Mouse (Mus musculus): Measurements from ENCODE around the gene Srpk2. TPM values are rescaled to one million over a fixed set of nuclear protein-coding genes. Genes with fewer than 3 reads are reported as not detected.
"Not testable (repeated sequence)": the region's sequence is repeated elsewhere in the genome, so short reads cannot be mapped to it uniquely, and the experiment has no call there.

Srpk2 gene
- total RNA-seq, 2 experiments from 2014 or later: 141 to 143 TPM

- intact Hi-C loops (cut with DNase I); DNase-seq: not testable (repeated sequence)
Measured at GRCm38 (mm10) chr5:23453561-23453960, 230.9 kb downstream of the Srpk2 start.

Other genes with a start within 250 kb of the Srpk2 start
- gene Pus7, start 99.1 kb upstream of the Srpk2 start, total RNA-seq (2021): 10 to 100 TPM; 26.3 to 32.7 TPM
- 10 to 100 TPM; 23.5 to 24.0 TPM for gene Rint1, start 103.1 kb upstream of the Srpk2 start, total RNA-seq (2021)
- gene Tomm7, start 159.5 kb upstream of the Srpk2 start, total RNA-seq (2021): 10 to 100 TPM; 54.3 to 57.5 TPM